Mouse (Mus musculus) myocyte (in vitro differentiated cells): ENCODE measurements at regions not wholly inside any gene's neighbourhood (a gene's known extent, or its start where the extent isn't known, plus 50 kb on each side); places are given as distances from the start of the nearest gene placed in this dataset.

Experiments used
- H3K27me3 ChIP-seq: one replicate; pipeline ENCODE4 v1.6.1; 2011; ENCODE audit not compliant: control insufficient read depth, insufficient read depth, insufficient read length
- H3K36me3 ChIP-seq: one replicate; pipeline ENCODE4 v1.6.1; 2011; ENCODE audit not compliant: control insufficient read depth, insufficient read depth
- H3K4me2 ChIP-seq: one replicate; pipeline ENCODE4 v1.6.1; 2011; ENCODE audit warnings: low read depth, control low read depth
- H3K4me3 ChIP-seq: one replicate; pipeline ENCODE4 v1.5.1; 2011; ENCODE audit warnings: mild to moderate bottlenecking, control low read depth, moderate library complexity
- H3K79me2 ChIP-seq: one replicate; pipeline ENCODE4 v1.6.1; 2011; ENCODE audit not compliant: control insufficient read depth, insufficient read depth
- H3ac ChIP-seq: one replicate; pipeline ENCODE4 v1.6.1; 2011; ENCODE audit not compliant: control insufficient read depth, insufficient read length
- CEBPB ChIP-seq: IDR thresholded peaks from 2 replicates; pipeline ENCODE4 v1.6.1; 2011; ENCODE audit warnings: mild to moderate bottlenecking, moderate library complexity; ENCODE audit not compliant: poor library complexity, insufficient read depth, severe bottlenecking
- E2F4 ChIP-seq: IDR thresholded peaks from one replicate; pipeline ENCODE4 v1.6.1; 2011; ENCODE audit warnings: mild to moderate bottlenecking, control low read depth, moderate library complexity; ENCODE audit not compliant: insufficient read depth
- MAX ChIP-seq: IDR thresholded peaks from one replicate; pipeline ENCODE4 v1.6.1; 2011; ENCODE audit warnings: low read depth, mild to moderate bottlenecking, control low read depth
- MYOD1 ChIP-seq, 3 experiments: IDR thresholded peaks; one replicate each; pipeline ENCODE4 v1.6.1; 2011; ENCODE audit warnings: control low read depth in 2 of 3, low read depth in 2 of 3, mild to moderate bottlenecking in 2 of 3, moderate library complexity in 1 of 3; ENCODE audit not compliant: insufficient read length in 2 of 3, control insufficient read depth in 1 of 3
- MYOG ChIP-seq, 3 experiments: IDR thresholded peaks; one replicate each; pipeline ENCODE4 v1.6.1; 2011; ENCODE audit warnings: control low read depth in 2 of 3, low read depth in 2 of 3, mild to moderate bottlenecking in 2 of 3; ENCODE audit not compliant: insufficient read length in 2 of 3, control insufficient read depth in 1 of 3, insufficient read depth in 1 of 3
- POLR2A ChIP-seq: IDR thresholded peaks from one replicate; pipeline ENCODE4 v1.6.1; 2011; ENCODE audit warnings: low read depth, mild to moderate bottlenecking, control low read depth, moderate library complexity; ENCODE audit not compliant: insufficient read length
- POLR2AphosphoS2 ChIP-seq: IDR thresholded peaks from one replicate; pipeline ENCODE4 v1.6.1; 2011; ENCODE audit warnings: low read depth, control low read depth; ENCODE audit not compliant: insufficient read length
- REST ChIP-seq: IDR thresholded peaks from one replicate; pipeline ENCODE4 v1.6.1; 2011; ENCODE audit warnings: mild to moderate bottlenecking, control low read depth, moderate library complexity; ENCODE audit not compliant: insufficient read depth, insufficient read length
- SRF ChIP-seq: IDR thresholded peaks from one replicate; pipeline ENCODE4 v1.6.1; 2011; ENCODE audit warnings: low read depth; ENCODE audit not compliant: control insufficient read depth, insufficient read length
- TCF12 ChIP-seq: IDR thresholded peaks from one replicate; pipeline ENCODE4 v1.6.1; 2011; ENCODE audit warnings: mild to moderate bottlenecking, control low read depth; ENCODE audit not compliant: poor library complexity, insufficient read depth, severe bottlenecking
- TCF3 ChIP-seq: IDR thresholded peaks from one replicate; pipeline ENCODE4 v1.6.1; 2011; ENCODE audit warnings: low read depth, control low read depth; ENCODE audit not compliant: insufficient read length
- USF1 ChIP-seq: IDR thresholded peaks from one replicate; pipeline ENCODE4 v1.6.1; 2011; ENCODE audit warnings: low read depth, mild to moderate bottlenecking, control low read depth, moderate library complexity

DNA sequence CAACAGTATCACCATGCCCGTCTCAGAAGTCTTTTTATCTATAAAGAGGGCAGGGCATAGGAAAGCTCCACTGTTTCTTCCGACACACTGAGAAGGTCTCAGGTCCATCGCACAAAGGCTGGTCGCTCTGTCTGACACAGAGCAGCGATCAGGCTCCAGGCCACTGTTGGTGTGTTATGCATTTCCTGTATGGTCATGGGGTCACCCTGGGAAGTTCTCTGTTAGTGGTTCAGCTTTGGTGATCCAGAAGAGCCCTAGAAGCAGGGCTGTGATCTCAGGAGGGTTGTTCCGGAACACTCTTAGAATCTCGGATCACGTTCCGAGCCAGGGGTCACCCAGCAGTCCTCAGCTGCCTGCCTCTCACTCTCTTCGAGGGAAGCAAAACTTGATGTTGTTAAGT lies 150.7 kb downstream of the Qrsl1 start:
- no peaks in the 10 kb centered on the region for H3K27me3 ChIP-seq
- H3K4me2 ChIP-seq: no peak overlapping the region
- no peaks in the 10 kb centered on the region for H3K36me3 ChIP-seq
- no peaks in the 10 kb centered on the region for H3K79me2 ChIP-seq
- H3ac ChIP-seq: no peak overlapping the region
- TF ChIP-seq TCF12 (no peak), MYOG (IDR thresholded peaks at IDR 0.05; ENCODE audit: control insufficient read depth in 1 of 3, insufficient read depth in 1 of 3, insufficient read length in 2 of 3, low read depth in 2 of 3) (no peak), MYOD1 (IDR thresholded peaks at IDR 0.05; ENCODE audit: control insufficient read depth in 1 of 3, insufficient read length in 2 of 3, low read depth in 2 of 3) (no peak), POLR2A (no peak), REST (no peak), POLR2AphosphoS2 (no peak), TCF3 (no peak), USF1 (no peak), CEBPB (no peak), MAX (no peak), E2F4 (no peak), SRF (no peak)
- H3K4me3 ChIP-seq: no peak overlapping the region

DNA sequence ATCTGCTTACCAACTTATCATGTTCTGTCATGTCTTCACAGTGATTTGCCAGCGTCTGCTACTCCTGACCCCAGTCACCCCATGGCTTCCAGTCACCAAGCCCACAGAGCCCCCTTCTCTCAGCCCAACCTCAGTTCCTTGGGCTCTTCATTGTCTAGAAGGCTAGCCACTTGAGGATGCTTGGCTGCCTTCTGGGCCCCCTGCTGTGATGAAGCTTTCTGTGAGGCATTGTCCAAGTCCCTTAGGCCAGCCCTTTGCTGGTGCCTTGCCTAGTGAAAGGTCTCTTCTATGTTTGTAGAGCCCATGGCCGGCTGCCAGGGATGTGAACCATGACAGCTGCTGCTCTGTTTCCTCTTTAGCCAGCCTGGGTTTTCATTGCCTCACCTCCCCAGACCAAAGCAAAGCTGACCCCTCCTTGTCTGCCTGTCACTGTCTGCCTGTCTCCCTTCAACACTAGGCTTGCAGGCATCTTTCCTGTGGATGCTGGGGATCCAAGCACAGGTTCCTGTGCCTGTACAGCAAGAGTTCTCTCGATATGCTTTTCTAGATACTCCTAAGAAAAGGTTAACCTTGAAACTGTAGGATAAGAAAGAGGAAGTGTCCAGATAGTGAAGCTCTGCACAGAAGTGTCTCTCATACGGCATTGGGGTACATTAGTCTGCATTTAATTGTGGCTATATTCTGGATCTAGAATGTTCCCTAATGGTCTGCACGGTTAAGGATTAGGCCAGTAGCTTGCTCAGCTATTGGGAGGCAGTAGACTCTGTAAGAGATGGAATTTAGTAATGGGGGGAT lies 149.5 kb downstream of the Qrsl1 start:
- TF ChIP-seq MYOD1 (IDR thresholded peaks at IDR 0.05; ENCODE audit: control insufficient read depth in 1 of 3, insufficient read length in 2 of 3, low read depth in 2 of 3) (peak in 1 of 3 experiments; percentile 69), MYOG (IDR thresholded peaks at IDR 0.05; ENCODE audit: control insufficient read depth in 1 of 3, insufficient read depth in 1 of 3, insufficient read length in 2 of 3, low read depth in 2 of 3) (peak in 2 of 3 experiments; percentile 7 to 16), TCF3 (no peak)
- no peaks in the 10 kb centered on the region for H3K36me3 ChIP-seq
- H3ac ChIP-seq: no peak overlapping the region
- no peak overlapping the region for H3K4me2 ChIP-seq
- H3K79me2 ChIP-seq: no peaks in the 10 kb centered on the region
- peaks cover 1% of the 10 kb centered on the region for H3K27me3 ChIP-seq
- H3K4me3 ChIP-seq: no peak overlapping the region

DNA sequence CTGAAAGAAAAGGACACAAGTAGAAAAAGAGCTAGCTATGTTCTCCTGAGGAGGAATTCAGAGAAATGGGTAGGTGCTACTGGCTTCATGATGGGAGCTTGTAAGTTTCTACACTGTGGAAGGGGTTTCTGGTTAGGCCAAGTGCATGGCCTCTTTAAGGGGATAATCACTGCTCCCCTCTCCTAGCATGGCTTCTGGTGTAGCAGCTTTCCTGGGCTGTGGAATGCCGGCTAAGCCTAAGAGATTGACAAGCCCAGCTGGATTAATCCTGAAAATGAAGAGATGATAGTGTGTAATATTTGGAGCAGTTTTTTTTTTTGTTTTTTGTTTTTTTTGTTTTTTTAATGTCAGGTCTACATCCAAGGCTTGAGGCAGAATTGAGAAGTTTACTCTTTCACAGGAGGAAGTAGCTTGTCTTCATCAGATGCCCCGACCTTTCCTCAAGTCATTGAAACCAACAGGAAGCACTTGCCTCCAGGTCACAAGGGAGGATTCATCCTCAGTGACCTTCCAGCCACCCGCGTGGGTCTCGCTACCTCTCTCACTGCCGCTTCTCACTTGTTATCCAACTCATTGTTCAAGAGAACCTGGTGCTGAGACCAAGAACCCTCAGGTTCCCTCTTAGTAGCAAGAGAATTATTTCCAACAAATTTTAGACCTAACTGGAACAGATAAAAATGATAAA lies 144.5 kb downstream of the Qrsl1 start:
- Histone ChIP-seq H3K79me2 (no peaks in the 10 kb centered on the region), H3ac (no peak overlapping the region), H3K36me3 (no peaks in the 10 kb centered on the region), H3K4me3 (no peak overlapping the region), H3K4me2 (no peak overlapping the region), H3K27me3 (peaks cover 8% of the 10 kb centered on the region)
- TF ChIP-seq USF1: no peak
- TF ChIP-seq MYOD1 (IDR thresholded peaks at IDR 0.05; ENCODE audit: control insufficient read depth in 1 of 3, insufficient read length in 2 of 3, low read depth in 2 of 3): peak in 2 of 3 experiments; percentile 12 to 14
- TF ChIP-seq MYOG (IDR thresholded peaks at IDR 0.05; ENCODE audit: control insufficient read depth in 1 of 3, insufficient read depth in 1 of 3, insufficient read length in 2 of 3, low read depth in 2 of 3): no peak
- no peak for TF ChIP-seq POLR2A
- no peak for TF ChIP-seq E2F4
- no peak for TF ChIP-seq TCF3

- Histone ChIP-seq H3ac (no peak overlapping the region), H3K79me2 (no peaks in the 10 kb centered on the region), H3K36me3 (no peaks in the 10 kb centered on the region), H3K27me3 (peaks cover 8% of the 10 kb centered on the region), H3K4me3 (no peak overlapping the region), H3K4me2 (no peak overlapping the region)
- TF ChIP-seq SRF: no peak
- TF ChIP-seq CEBPB: no peak
- no peak for TF ChIP-seq REST
- TF ChIP-seq POLR2AphosphoS2: no peak
- no peak for TF ChIP-seq TCF12
- TF ChIP-seq TCF3: no peak
- TF ChIP-seq MYOG (IDR thresholded peaks at IDR 0.05; ENCODE audit: control insufficient read depth in 1 of 3, insufficient read depth in 1 of 3, insufficient read length in 2 of 3, low read depth in 2 of 3): no peak
- no peak for TF ChIP-seq POLR2A
- no peak for TF ChIP-seq MAX
- TF ChIP-seq E2F4: no peak
Measured at GRCm38 (mm10) chr10:43758124-43759025, 143.2 kb downstream of the Qrsl1 start.
